Mouse (Mus musculus): ENCODE data around the gene Atxn1. TPM values are rescaled to one million over a fixed set of nuclear protein-coding genes. Genes with fewer than 3 reads are reported as not detected.

Gene Atxn1
- polyA plus RNA-seq, 1 experiment from 2014 or later, result 9.0 TPM

GRCm38 (mm10) chr13:45698982-45699381, 265.8 kb downstream of the Atxn1 start:
- Histone ChIP-seq H3K9me3 (no peaks in the 10 kb centered on the region), H3K4me1 (no peaks in the 10 kb centered on the region), H3K27ac (no peak overlapping the region), H3K27me3 (replicated peaks) (no peaks in the 10 kb centered on the region), H3K4me3 (no peak overlapping the region), H3K9ac (no peak overlapping the region), H3K36me3 (replicated peaks) (no peaks in the 10 kb centered on the region), H3K4me2 (no peak overlapping the region)
- no peak for ATAC-seq (replicated peaks)
- WGBS, result 87% methylated on average over 3 of the region's 3 CpGs

- H3K4me1 ChIP-seq, result no peaks in the 10 kb centered on the region
- no peaks in the 10 kb centered on the region for H3K9me3 ChIP-seq
- no peaks in the 10 kb centered on the region for H3K36me3 ChIP-seq (replicated peaks)
- H3K4me3 ChIP-seq, result no peak overlapping the region
- WGBS, result 95% methylated on average over 6 of the region's 6 CpGs
- H3K27ac ChIP-seq, result no peak overlapping the region
- H3K27me3 ChIP-seq (replicated peaks), result no peaks in the 10 kb centered on the region
- no peak overlapping the region for H3K4me2 ChIP-seq
- no peak overlapping the region for H3K9ac ChIP-seq
- no peak for ATAC-seq (replicated peaks)
Observed at GRCm38 (mm10) chr13:45696009-45696408, 268.8 kb downstream of the Atxn1 start.

GRCm38 (mm10) chr13:45694921-45695437, 269.8 kb downstream of the Atxn1 start:
- Histone ChIP-seq H3K36me3 (replicated peaks) (no peaks in the 10 kb centered on the region), H3K4me3 (no peak overlapping the region), H3K4me1 (peaks cover 5% of the 10 kb centered on the region; the same call in 1 of the 2 replicates), H3K9me3 (no peaks in the 10 kb centered on the region), H3K9ac (no peak overlapping the region), H3K27ac (no peak overlapping the region), H3K27me3 (replicated peaks) (no peaks in the 10 kb centered on the region), H3K4me2 (no peak overlapping the region)
- no peak for ATAC-seq (replicated peaks)
- 90% methylated on average over 12 of the region's 12 CpGs for WGBS

GRCm38 (mm10) chr13:45693953-45694352, 270.9 kb downstream of the Atxn1 start:
- Histone ChIP-seq H3K27ac (no peak overlapping the region), H3K27me3 (replicated peaks) (no peaks in the 10 kb centered on the region), H3K4me1 (peaks cover 5% of the 10 kb centered on the region; the same call in 1 of the 2 replicates), H3K36me3 (replicated peaks) (no peaks in the 10 kb centered on the region), H3K9me3 (no peaks in the 10 kb centered on the region), H3K9ac (no peak overlapping the region), H3K4me2 (no peak overlapping the region), H3K4me3 (no peak overlapping the region)
- WGBS, result 92% methylated on average over 9 of the region's 9 CpGs
- ATAC-seq (replicated peaks), result no peak

GRCm38 (mm10) chr13:45693534-45693933, 271.3 kb downstream of the Atxn1 start:
- Histone ChIP-seq H3K27ac (no peak overlapping the region), H3K9ac (no peak overlapping the region), H3K36me3 (replicated peaks) (no peaks in the 10 kb centered on the region), H3K4me1 (peaks cover 5% of the 10 kb centered on the region; the same call in 1 of the 2 replicates), H3K4me2 (no peak overlapping the region), H3K27me3 (replicated peaks) (no peaks in the 10 kb centered on the region), H3K4me3 (no peak overlapping the region), H3K9me3 (no peaks in the 10 kb centered on the region)
- ATAC-seq (replicated peaks), result no peak
- WGBS, result 77% methylated on average over 11 of the region's 11 CpGs

GRCm38 (mm10) chr13:45693126-45693525, 271.7 kb downstream of the Atxn1 start:
- no peak overlapping the region for H3K4me3 ChIP-seq
- WGBS, result 89% methylated on average over 4 of the region's 4 CpGs
- no peak for ATAC-seq (replicated peaks)
- H3K9ac ChIP-seq, result no peak overlapping the region
- H3K9me3 ChIP-seq, result no peaks in the 10 kb centered on the region
- no peaks in the 10 kb centered on the region for H3K27me3 ChIP-seq (replicated peaks)
- peaks cover 5% of the 10 kb centered on the region; the same call in 1 of the 2 replicates for H3K4me1 ChIP-seq
- no peaks in the 10 kb centered on the region for H3K36me3 ChIP-seq (replicated peaks)
- H3K27ac ChIP-seq, result no peak overlapping the region
- no peak overlapping the region for H3K4me2 ChIP-seq

- no peak for ATAC-seq (replicated peaks)
- Histone ChIP-seq H3K27ac (no peak overlapping the region), H3K4me3 (no peak overlapping the region), H3K36me3 (replicated peaks) (no peaks in the 10 kb centered on the region), H3K4me2 (no peak overlapping the region), H3K4me1 (peaks cover 5% of the 10 kb centered on the region; the same call in 1 of the 2 replicates), H3K9me3 (no peaks in the 10 kb centered on the region), H3K27me3 (replicated peaks) (no peaks in the 10 kb centered on the region), H3K9ac (no peak overlapping the region)
- 60% methylated on average over 9 of the region's 9 CpGs for WGBS
Observed at GRCm38 (mm10) chr13:45692440-45692839, 272.4 kb downstream of the Atxn1 start.

GRCm38 (mm10) chr13:45690426-45690825, 274.4 kb downstream of the Atxn1 start:
- WGBS, result 77% methylated on average over 1 of the region's 1 CpGs
- H3K27me3 ChIP-seq (replicated peaks), result no peaks in the 10 kb centered on the region
- H3K4me2 ChIP-seq, result no peak overlapping the region
- no peak for ATAC-seq (replicated peaks)
- H3K4me3 ChIP-seq, result no peak overlapping the region
- H3K27ac ChIP-seq, result no peak overlapping the region
- peaks cover 5% of the 10 kb centered on the region; the same call in 1 of the 2 replicates for H3K4me1 ChIP-seq
- H3K9ac ChIP-seq, result no peak overlapping the region
- no peaks in the 10 kb centered on the region for H3K9me3 ChIP-seq
- H3K36me3 ChIP-seq (replicated peaks), result no peaks in the 10 kb centered on the region

- peaks cover 5% of the 10 kb centered on the region; the same call in 1 of the 2 replicates for H3K4me1 ChIP-seq
- no peak overlapping the region for H3K4me2 ChIP-seq
- WGBS, result 61% methylated on average over 2 of the region's 2 CpGs
- H3K36me3 ChIP-seq (replicated peaks), result no peaks in the 10 kb centered on the region
- H3K9me3 ChIP-seq, result no peaks in the 10 kb centered on the region
- no peak overlapping the region for H3K9ac ChIP-seq
- ATAC-seq (replicated peaks), result no peak
- no peaks in the 10 kb centered on the region for H3K27me3 ChIP-seq (replicated peaks)
- no peak overlapping the region for H3K27ac ChIP-seq
- H3K4me3 ChIP-seq, result no peak overlapping the region
Observed at GRCm38 (mm10) chr13:45688864-45689263, 275.9 kb downstream of the Atxn1 start.

GRCm38 (mm10) chr13:45687581-45687980, 277.2 kb downstream of the Atxn1 start:
- 92% methylated on average over 8 of the region's 8 CpGs for WGBS
- H3K9ac ChIP-seq, result no peak overlapping the region
- no peaks in the 10 kb centered on the region for H3K9me3 ChIP-seq

GRCm38 (mm10) chr13:45686309-45686582, 278.6 kb downstream of the Atxn1 start:
- Histone ChIP-seq H3K4me2 (no peak overlapping the region), H3K4me1 (peaks cover 5% of the 10 kb centered on the region; the same call in 1 of the 2 replicates), H3K36me3 (replicated peaks) (no peaks in the 10 kb centered on the region), H3K4me3 (no peak overlapping the region), H3K9me3 (no peaks in the 10 kb centered on the region), H3K9ac (no peak overlapping the region), H3K27me3 (replicated peaks) (no peaks in the 10 kb centered on the region), H3K27ac (no peak overlapping the region)
- WGBS, result 49% methylated on average over 3 of the region's 3 CpGs
- ATAC-seq (replicated peaks), result no peak

More at GRCm38 (mm10) chr13:45687581-45687980, 277.2 kb downstream of the Atxn1 start:
- peaks cover 5% of the 10 kb centered on the region; the same call in 1 of the 2 replicates for H3K4me1 ChIP-seq
- H3K4me2 ChIP-seq, result no peak overlapping the region
- ATAC-seq (replicated peaks), result no peak
- no peaks in the 10 kb centered on the region for H3K27me3 ChIP-seq (replicated peaks)
- no peaks in the 10 kb centered on the region for H3K36me3 ChIP-seq (replicated peaks)
- H3K4me3 ChIP-seq, result no peak overlapping the region
- no peak overlapping the region for H3K27ac ChIP-seq

- Histone ChIP-seq H3K9me3 (no peaks in the 10 kb centered on the region), H3K27ac (no peak overlapping the region), H3K4me3 (no peak overlapping the region), H3K4me2 (no peak overlapping the region), H3K27me3 (replicated peaks) (no peaks in the 10 kb centered on the region), H3K4me1 (peaks cover 5% of the 10 kb centered on the region; the same call in 1 of the 2 replicates), H3K9ac (no peak overlapping the region), H3K36me3 (replicated peaks) (no peaks in the 10 kb centered on the region)
- no peak for ATAC-seq (replicated peaks)
- 81% methylated on average over 7 of the region's 7 CpGs for WGBS
Observed at GRCm38 (mm10) chr13:45685575-45686308, 279.1 kb downstream of the Atxn1 start.

GRCm38 (mm10) chr13:45684891-45685311, 279.9 kb downstream of the Atxn1 start:
- Histone ChIP-seq H3K27me3 (replicated peaks) (no peaks in the 10 kb centered on the region), H3K4me1 (no peaks in the 10 kb centered on the region), H3K9me3 (no peaks in the 10 kb centered on the region), H3K36me3 (replicated peaks) (no peaks in the 10 kb centered on the region), H3K4me3 (no peak overlapping the region), H3K27ac (no peak overlapping the region), H3K4me2 (no peak overlapping the region), H3K9ac (no peak overlapping the region)
- 57% methylated on average over 4 of the region's 4 CpGs for WGBS
- no peak for ATAC-seq (replicated peaks)

Measured in midbrain, embryonic 15.5 days (tissue).